Mouse (Mus musculus): ENCODE data around the gene Qser1. TPM values are rescaled to one million over a fixed set of nuclear protein-coding genes. Genes with fewer than 3 reads are reported as not detected.

The Qser1 gene
- total and polyA plus RNA-seq, 3 experiments = 3.9 to 14.5 TPM; not detected in 1

DNA sequence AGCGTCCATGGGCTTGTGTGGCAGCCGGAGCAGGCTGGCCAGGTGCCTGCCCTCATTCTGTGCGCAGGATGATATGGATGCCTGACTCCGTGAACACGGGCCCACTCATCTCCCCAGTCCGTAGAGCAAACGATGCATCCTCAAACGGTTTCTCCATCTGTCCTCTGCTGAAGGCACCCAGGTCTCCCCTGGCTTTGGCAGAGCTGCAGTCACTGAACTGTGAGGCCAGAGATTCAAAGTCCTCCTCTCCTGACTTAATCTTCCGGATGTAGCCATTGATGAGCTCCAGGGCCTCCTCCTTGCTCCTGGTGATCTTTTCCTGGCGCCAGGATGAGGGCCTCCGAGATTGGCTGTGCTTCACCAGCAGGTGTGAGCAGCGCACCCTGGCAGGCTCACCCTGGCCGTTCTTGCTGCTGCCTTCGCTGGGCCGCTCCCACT, 102.3 kb downstream of the Qser1 start:
- Histone ChIP-seq H3K9ac (ENCODE audit: control insufficient read depth, low read depth, low read length, poor library complexity, severe bottlenecking) (no peak overlapping the region), H3K36me3 (ENCODE audit: control insufficient read depth in 1 of 2, insufficient read depth in 2 of 2, low read length in 2 of 2) (peaks cover 0 to 21% of the 10 kb centered on the region in 2 experiments; a peak in 2 of 4 replicates), H3K4me1 (ENCODE audit: control insufficient read depth in 1 of 2, insufficient read depth in 2 of 2, low read length in 2 of 2) (peaks cover 19 to 25% of the 10 kb centered on the region in 2 experiments), H3K79me2 (ENCODE audit: control insufficient read depth, insufficient read depth, low read length, poor library complexity) (peaks cover 14% of the 10 kb centered on the region; the same call in 1 of the 2 replicates), H3K4me3 (ENCODE audit: control insufficient read depth in 1 of 2, insufficient read depth in 1 of 2, low read depth in 2 of 2, low read length in 2 of 2) (no peak overlapping the region), H3K9me3 (replicated peaks; ENCODE audit: insufficient read depth, low read length) (no peaks in the 10 kb centered on the region), H3K27me3 (ENCODE audit: control insufficient read depth in 1 of 2, insufficient read depth in 2 of 2, low read length in 2 of 2) (no peaks in the 10 kb centered on the region), H3K27ac (ENCODE audit: control insufficient read depth, low read depth, low read length) (no peak overlapping the region)
- TF ChIP-seq ZMIZ1 (IDR thresholded peaks at IDR 0.05; ENCODE audit: low read depth, low read length) (no peak), E2F4 (IDR thresholded peaks at IDR 0.05; ENCODE audit: borderline replicate concordance, low read depth, low read length) (no peak), ELF1 (IDR thresholded peaks at IDR 0.05; ENCODE audit: low read depth, low read length) (no peak), TAL1 (IDR thresholded peaks at IDR 0.05; ENCODE audit: low read length) (no peak), SMC3 (IDR thresholded peaks at IDR 0.05; ENCODE audit: low read depth, low read length) (no peak), MAZ (IDR thresholded peaks at IDR 0.05; ENCODE audit: low read depth, low read length) (no peak), ZKSCAN1 (IDR thresholded peaks at IDR 0.05; ENCODE audit: low read depth, low read length) (no peak), NRF1 (IDR thresholded peaks at IDR 0.05; ENCODE audit: insufficient read depth, low read depth, low read length, poor library complexity, severe bottlenecking) (no peak), MYC (IDR thresholded peaks at IDR 0.05; ENCODE audit: low read depth, low read length) (no peak), CTCF (IDR thresholded peaks at IDR 0.05 in 2 of 3, conservative IDR thresholded peaks at IDR 0.05 in 1 of 3; ENCODE audit: control insufficient read depth in 1 of 3, insufficient read depth in 1 of 3, low read depth in 2 of 3, low read length in 3 of 3, poor library complexity in 1 of 3, severe bottlenecking in 1 of 3) (no peak), EP300 (IDR thresholded peaks at IDR 0.05; ENCODE audit: low read depth in 1 of 2, low read length in 2 of 2) (no peak), UBTF (IDR thresholded peaks at IDR 0.05; ENCODE audit: borderline replicate concordance, insufficient read depth, low read depth, low read length) (no peak), MXI1 (IDR thresholded peaks at IDR 0.05; ENCODE audit: low read depth, low read length) (no peak), GATA1 (IDR thresholded peaks at IDR 0.05; ENCODE audit: low read depth, low read length) (no peak), CHD1 (IDR thresholded peaks at IDR 0.05; ENCODE audit: low read depth, low read length) (no peak), JUND (IDR thresholded peaks at IDR 0.05; ENCODE audit: low read depth, low read length) (no peak), USF2 (IDR thresholded peaks at IDR 0.05; ENCODE audit: borderline replicate concordance in 1 of 2, insufficient read depth in 1 of 2, low read depth in 1 of 2, low read length in 2 of 2) (no peak), RCOR1 (IDR thresholded peaks at IDR 0.05; ENCODE audit: low read depth, low read length) (no peak), POLR2AphosphoS5 (IDR thresholded peaks at IDR 0.05; ENCODE audit: borderline replicate concordance, low read depth, low read length) (no peak), TBP (IDR thresholded peaks at IDR 0.05; ENCODE audit: low read depth, low read length) (no peak)
- no peak for DNase-seq (ENCODE audit: low read depth, low spot score)

DNA sequence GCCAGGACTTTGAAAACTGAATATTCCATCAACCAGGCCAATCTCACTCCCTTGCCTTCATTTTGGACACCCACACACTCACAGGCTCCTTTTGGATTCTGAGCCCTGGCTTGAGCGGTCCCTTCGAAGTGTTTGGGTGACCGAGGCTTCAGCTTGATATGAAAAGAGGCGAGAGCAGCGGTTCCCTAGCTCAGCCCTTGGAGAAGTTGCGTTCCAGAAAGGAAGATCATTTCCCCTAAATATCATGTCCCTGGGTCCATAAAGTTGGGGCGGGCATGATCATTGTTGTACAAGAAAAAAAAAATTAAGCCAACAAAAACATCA, 104.1 kb downstream of the Qser1 start:
- peak; percentile 5; the same call in 1 of the 2 replicates for TF ChIP-seq MXI1 (IDR thresholded peaks at IDR 0.05; ENCODE audit: low read depth, low read length)
- no peak for TF ChIP-seq SIN3A (IDR thresholded peaks at IDR 0.05; ENCODE audit: low read length)
- TF ChIP-seq POLR2A (IDR thresholded peaks at IDR 0.05; ENCODE audit: control insufficient read depth in 1 of 2, insufficient read depth in 1 of 2, low read depth in 1 of 2, low read length in 2 of 2, poor library complexity in 1 of 2) = 0 out of 4 replicates have a peak, but pooled peaks of 1 of the 2 experiments have one; percentile 19
- TF ChIP-seq TBP (IDR thresholded peaks at IDR 0.05; ENCODE audit: low read depth, low read length) = peak; percentile 58
- H3K9me3 ChIP-seq (replicated peaks; ENCODE audit: insufficient read depth, low read length) = no peaks in the 10 kb centered on the region
- no peaks in the 10 kb centered on the region for H3K27me3 ChIP-seq (ENCODE audit: control insufficient read depth in 1 of 2, insufficient read depth in 2 of 2, low read length in 2 of 2)
- peak overlapping the region; percentile 82 for H3K27ac ChIP-seq (ENCODE audit: control insufficient read depth, low read depth, low read length)
- H3K36me3 ChIP-seq (ENCODE audit: control insufficient read depth in 1 of 2, insufficient read depth in 2 of 2, low read length in 2 of 2) = peaks cover 0 to 18% of the 10 kb centered on the region in 2 experiments; a peak in 2 of 4 replicates
- H3K4me3 ChIP-seq (ENCODE audit: control insufficient read depth in 1 of 2, insufficient read depth in 1 of 2, low read depth in 2 of 2, low read length in 2 of 2) = peak overlapping the region; percentile 96 to 98
- H3K4me1 ChIP-seq (ENCODE audit: control insufficient read depth in 1 of 2, insufficient read depth in 2 of 2, low read length in 2 of 2) = peaks cover 16 to 20% of the 10 kb centered on the region in 2 experiments
- DNase-seq (ENCODE audit: low read depth, low spot score) = peak; percentile 74
- H3K9ac ChIP-seq (ENCODE audit: control insufficient read depth, low read depth, low read length, poor library complexity, severe bottlenecking) = peak overlapping the region; percentile 98
- peaks cover 14% of the 10 kb centered on the region; the same call in 1 of the 2 replicates for H3K79me2 ChIP-seq (ENCODE audit: control insufficient read depth, insufficient read depth, low read length, poor library complexity)
